Mouse (Mus musculus) hindbrain, postnatal 0 days (tissue): ENCODE measurements around the gene Gm49325. TPM values are rescaled to one million over a fixed set of nuclear protein-coding genes. Genes with fewer than 3 reads are reported as not detected.

ENCODE experiments used
- ATAC-seq: fragments of 200-750 bp; cut with Nextera tagmentation; 2 replicates; pipeline ENCODE4 v1.8.0; 2017; ENCODE audit warnings: mild to moderate bottlenecking, moderate TSS enrichment, moderate library complexity
- DNase-seq: peaks from one replicate; pipeline ENCODE4 v3.0.0-alpha.2; 2015; ENCODE audit warnings: low spot score
- H3K27ac ChIP-seq: fragments of 300-500 bp; sonication (generic); 2 replicates; pipeline ENCODE4 v1.5.1; 2014; ENCODE audit warnings: mild to moderate bottlenecking
- H3K27me3 ChIP-seq: fragments of 300-500 bp; sonication (generic); 2 replicates; pipeline ENCODE4 v1.6.1; 2014; ENCODE audit warnings: low read length, mixed read lengths; ENCODE audit not compliant: insufficient read depth
- H3K36me3 ChIP-seq: fragments of 300-500 bp; sonication (generic); 2 replicates; pipeline ENCODE4 v1.6.1; 2014; ENCODE audit warnings: low read length, mixed read lengths; ENCODE audit not compliant: insufficient read depth
- H3K4me1 ChIP-seq: fragments of 300-500 bp; sonication (generic); 2 replicates; pipeline ENCODE4 v1.6.1; 2014; ENCODE audit warnings: antibody characterized with exemption, low read length, mixed read lengths; ENCODE audit not compliant: insufficient read depth
- H3K4me2 ChIP-seq: fragments of 300-500 bp; sonication (generic); 2 replicates; pipeline ENCODE4 v1.6.1; 2014; ENCODE audit warnings: low read depth, mild to moderate bottlenecking, low read length, moderate library complexity, mixed read lengths
- H3K4me3 ChIP-seq: fragments of 300-500 bp; sonication (generic); 2 replicates; pipeline ENCODE4 v1.5.1; 2014; ENCODE audit warnings: low read length
- H3K9ac ChIP-seq: fragments of 300-500 bp; sonication (generic); replicated peaks from 2 replicates; pipeline ENCODE4 v1.6.1; 2014; ENCODE audit warnings: mild to moderate bottlenecking, low read length, moderate library complexity, mixed read lengths
- H3K9me3 ChIP-seq: fragments of 300-500 bp; sonication (generic); 2 replicates; pipeline ENCODE4 v1.6.1; 2016; ENCODE audit warnings: low read length, mixed read lengths
- CTCF ChIP-seq: IDR thresholded peaks from 2 replicates; pipeline ENCODE4 v1.5.1; 2016; ENCODE audit warnings: antibody characterized with exemption, control low read depth, low read depth
- WGBS: fragments of 180-500 bp; shearing (Covaris S2); extraction: QIAGEN DNeasy Blood & Tissue Kit; methylation state at CpG from one replicate; pipeline ENCODE4 v1.1.7; 2014; 5-methylcytosine and 5-hydroxymethylcytosine counted together
- polyA plus RNA-seq: library from polyadenylated mRNA; unstranded; fragments of >200 nt; fragmentation: Nextera tagmentation; extraction: Ambion mirVana; gene quantifications from 2 replicates; pipeline ENCODE4 v1.2.1, GENCODE M21; 2015
- total RNA-seq: library from RNA; depleted of rRNA; stranded (reverse); fragments of >200 nt; gene quantifications from 2 replicates; pipeline ENCODE4 v1.2.3, GENCODE M21; 2014

Gene Gm49325
- total and polyA plus RNA-seq, 2 experiments from 2014 or later = 11.1 TPM; not detected in 1

DNA sequence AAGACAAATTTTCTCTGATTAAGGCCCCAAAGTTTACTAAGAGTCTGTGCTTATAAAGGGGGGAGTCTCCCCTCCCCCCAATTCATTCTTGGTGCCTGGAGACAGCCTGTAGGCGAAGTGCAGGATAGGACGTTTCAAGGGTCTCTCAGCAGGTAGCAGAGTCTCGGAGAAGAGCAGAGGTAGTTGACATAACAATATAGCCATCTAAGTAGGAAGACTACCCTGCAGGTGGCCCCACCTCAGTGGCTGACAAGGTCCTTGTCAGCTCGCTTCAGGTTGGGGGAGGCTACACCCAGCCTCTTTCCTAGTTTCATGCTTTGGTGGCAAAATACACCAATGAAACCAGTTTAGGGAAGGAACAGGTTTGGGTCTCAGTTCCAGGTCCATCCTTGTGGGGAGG is 3.0 kb upstream of the Gm49325 start:
- 0 out of 2 replicates have a peak, but pooled peaks cover 2% of the 10 kb centered on the region for H3K9me3 ChIP-seq
- no peaks in the 10 kb centered on the region for H3K27me3 ChIP-seq
- 49% methylated on average over 4 of the region's 4 CpGs for WGBS
- no peak overlapping the region for H3K9ac ChIP-seq
- peaks cover 13% of the 10 kb centered on the region; the same call in 1 of the 2 replicates for H3K4me1 ChIP-seq
- H3K4me2 ChIP-seq = no peak overlapping the region
- ATAC-seq = no peak
- DNase-seq = no peak
- TF ChIP-seq CTCF = no peak
- no peak overlapping the region for H3K27ac ChIP-seq
- H3K36me3 ChIP-seq = peaks cover 10% of the 10 kb centered on the region; the same call in 1 of the 2 replicates
- H3K4me3 ChIP-seq = no peak overlapping the region

- 92% methylated on average over 6 of the region's 6 CpGs for WGBS
- no peak for ATAC-seq
Measured at GRCm38 (mm10) chr10:77604111-77604510, 1.9 kb upstream of the Gm49325 start.

GRCm38 (mm10) chr10:77604958-77605357 is 1.0 kb upstream of the Gm49325 start:
- Histone ChIP-seq H3K4me2 (no peak overlapping the region), H3K9ac (no peak overlapping the region), H3K27ac (peak overlapping the region; percentile 98), H3K4me3 (no peak overlapping the region), H3K9me3 (0 out of 2 replicates have a peak, but pooled peaks cover 2% of the 10 kb centered on the region), H3K36me3 (no peaks in the 10 kb centered on the region; the same call in 1 of the 2 replicates), H3K27me3 (no peaks in the 10 kb centered on the region), H3K4me1 (peaks cover 13% of the 10 kb centered on the region; the same call in 1 of the 2 replicates)
- 64% methylated on average over 5 of the region's 5 CpGs for WGBS
- DNase-seq (no peak), ATAC-seq (no peak)
- no peak for TF ChIP-seq CTCF

More at GRCm38 (mm10) chr10:77604111-77604510, 1.9 kb upstream of the Gm49325 start:
- Histone ChIP-seq H3K4me2 (no peak overlapping the region), H3K27ac (no peak overlapping the region), H3K36me3 (peaks cover 4% of the 10 kb centered on the region; the same call in 1 of the 2 replicates), H3K9ac (no peak overlapping the region), H3K27me3 (no peaks in the 10 kb centered on the region), H3K4me1 (peaks cover 13% of the 10 kb centered on the region; the same call in 1 of the 2 replicates), H3K9me3 (0 out of 2 replicates have a peak, but pooled peaks cover 2% of the 10 kb centered on the region), H3K4me3 (no peak overlapping the region)
- peak; percentile 40 for TF ChIP-seq CTCF
- DNase-seq = no peak

- Histone ChIP-seq H3K9ac (peak overlapping the region; percentile 86; the same call in 1 of the 2 replicates), H3K9me3 (0 out of 2 replicates have a peak, but pooled peaks cover 2% of the 10 kb centered on the region)
Measured at GRCm38 (mm10) chr10:77605368-77605767, 629 bp upstream of the Gm49325 start.

GRCm38 (mm10) chr10:77606855-77607254 is 858 bp downstream of the Gm49325 start:
- Histone ChIP-seq H3K36me3 (peaks cover 13% of the 10 kb centered on the region; the same call in 1 of the 2 replicates), H3K4me3 (peak overlapping the region; percentile 54), H3K27ac (peak overlapping the region; percentile 98), H3K27me3 (no peaks in the 10 kb centered on the region), H3K4me2 (peak overlapping the region; percentile 93), H3K9ac (peak overlapping the region; percentile 86), H3K9me3 (0 out of 2 replicates have a peak, but pooled peaks cover 2% of the 10 kb centered on the region), H3K4me1 (peaks cover 13% of the 10 kb centered on the region; the same call in 1 of the 2 replicates)
- DNase-seq = no peak
- ATAC-seq = no peak; the same call in 1 of the 2 replicates
- no peak for TF ChIP-seq CTCF
- 42% methylated on average over 7 of the region's 7 CpGs for WGBS

More at GRCm38 (mm10) chr10:77605368-77605767, 629 bp upstream of the Gm49325 start:
- DNase-seq (peak; percentile 62), ATAC-seq (peak; percentile 25; the same call in 1 of the 2 replicates)
- peak; percentile 77 for TF ChIP-seq CTCF
- Histone ChIP-seq H3K4me3 (peak overlapping the region; percentile 54; the same call in 1 of the 2 replicates), H3K27me3 (no peaks in the 10 kb centered on the region), H3K4me1 (peaks cover 13% of the 10 kb centered on the region; the same call in 1 of the 2 replicates), H3K36me3 (no peaks in the 10 kb centered on the region; the same call in 1 of the 2 replicates), H3K4me2 (peak overlapping the region; percentile 93), H3K27ac (peak overlapping the region; percentile 98)
- 24% methylated on average over 1 of the region's 1 CpGs for WGBS

GRCm38 (mm10) chr10:77607441-77607840 is 1.4 kb downstream of the Gm49325 start:
- peak overlapping the region; percentile 54 for H3K4me3 ChIP-seq
- ATAC-seq = no peak
- H3K4me2 ChIP-seq = peak overlapping the region; percentile 93
- peaks cover 13% of the 10 kb centered on the region; the same call in 1 of the 2 replicates for H3K4me1 ChIP-seq
- H3K9ac ChIP-seq = no peak overlapping the region
- no peaks in the 10 kb centered on the region for H3K27me3 ChIP-seq
- no peaks in the 10 kb centered on the region for H3K9me3 ChIP-seq
- no peak for DNase-seq
- TF ChIP-seq CTCF = no peak
- peaks cover 18% of the 10 kb centered on the region; the same call in 1 of the 2 replicates for H3K36me3 ChIP-seq
- H3K27ac ChIP-seq = no peak overlapping the region
- 59% methylated on average over 5 of the region's 5 CpGs for WGBS

- Histone ChIP-seq H3K9ac (no peak overlapping the region), H3K27ac (no peak overlapping the region), H3K9me3 (no peaks in the 10 kb centered on the region), H3K36me3 (peaks cover 18% of the 10 kb centered on the region; the same call in 1 of the 2 replicates), H3K27me3 (no peaks in the 10 kb centered on the region), H3K4me1 (peaks cover 13% of the 10 kb centered on the region; the same call in 1 of the 2 replicates), H3K4me2 (no peak overlapping the region), H3K4me3 (no peak overlapping the region)
- TF ChIP-seq CTCF = no peak
- DNase-seq (no peak), ATAC-seq (no peak)
- WGBS = 77% methylated on average over 8 of the region's 8 CpGs
Measured at GRCm38 (mm10) chr10:77608589-77608988, 2.6 kb downstream of the Gm49325 start.
